Mouse (Mus musculus) kidney, postnatal 25 days (tissue): ENCODE data around the gene Ldlrad1.

ENCODE experiments used
- DNase-seq, 2 experiments: peaks; one replicate each; pipeline ENCODE4 v3.0.0; 2021; ENCODE audit warnings: mixed read lengths in 2 of 2

Gene Ldlrad1

DNA sequence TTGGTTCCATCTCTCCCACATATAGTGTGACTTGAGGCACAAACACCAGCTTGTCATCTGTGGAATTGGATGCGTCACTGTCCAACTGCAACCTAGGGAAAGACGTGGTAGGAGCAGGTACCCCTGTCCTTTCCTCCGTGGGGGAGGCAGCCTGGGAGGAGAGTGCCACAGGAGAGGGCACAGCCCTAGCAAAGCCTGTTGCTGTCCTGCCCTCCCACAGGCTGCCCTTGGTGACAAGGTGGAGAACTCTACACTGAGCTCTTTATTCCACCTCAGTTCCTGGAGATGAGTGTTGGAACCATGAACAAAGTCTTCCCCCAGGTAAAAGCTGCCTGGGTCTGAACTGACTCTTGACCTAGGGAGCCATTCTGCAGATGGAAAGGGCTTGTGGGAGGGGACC lies at the start of gene Ldlrad1:
Gene Ldlrad1 (plus strand): TSS at position 301 of the 400 bp plus-strand sequence.
- no peak for DNase-seq

DNA sequence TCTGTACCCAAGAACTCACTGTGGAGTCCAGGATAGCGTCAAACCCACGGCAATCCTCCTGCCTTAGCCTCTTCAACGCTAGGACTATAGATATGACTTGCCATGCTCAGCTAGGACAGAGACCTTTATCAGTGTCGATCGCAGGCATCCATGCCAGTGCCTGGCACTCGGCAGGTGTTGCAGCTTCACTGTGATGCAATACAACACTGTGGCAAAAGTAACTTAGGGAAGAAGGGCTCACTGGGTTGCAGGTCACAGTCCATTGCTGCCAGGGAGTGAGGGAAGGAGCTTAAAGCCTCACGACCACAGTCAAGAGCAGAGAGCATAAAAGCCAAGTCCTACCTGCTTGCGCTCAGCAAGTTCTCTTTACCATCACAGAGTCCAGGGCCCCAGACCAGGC lies 48.8 kb upstream of the Ldlrad1 start:
- DNase-seq, result peak; percentile 13 to 58

DNA sequence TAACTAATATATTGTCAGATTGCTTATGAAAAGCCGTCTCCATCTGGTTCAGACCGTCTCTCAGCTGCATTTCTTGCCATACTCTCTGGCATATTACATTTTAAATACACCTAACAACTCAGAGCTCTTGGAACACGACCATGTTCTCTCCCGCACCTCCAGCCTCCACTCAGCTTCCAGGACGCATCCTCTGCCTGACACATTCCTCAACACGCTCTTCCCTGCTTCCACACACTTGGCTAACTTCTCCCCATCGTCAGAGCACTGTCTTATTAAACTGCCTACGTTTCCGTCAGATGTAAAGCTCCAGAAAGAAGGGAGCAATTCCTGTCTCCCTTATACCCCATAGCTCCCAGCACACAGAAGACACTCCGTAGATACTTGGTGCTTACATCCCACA lies 45.6 kb upstream of the Ldlrad1 start:
- no peak for DNase-seq

DNA sequence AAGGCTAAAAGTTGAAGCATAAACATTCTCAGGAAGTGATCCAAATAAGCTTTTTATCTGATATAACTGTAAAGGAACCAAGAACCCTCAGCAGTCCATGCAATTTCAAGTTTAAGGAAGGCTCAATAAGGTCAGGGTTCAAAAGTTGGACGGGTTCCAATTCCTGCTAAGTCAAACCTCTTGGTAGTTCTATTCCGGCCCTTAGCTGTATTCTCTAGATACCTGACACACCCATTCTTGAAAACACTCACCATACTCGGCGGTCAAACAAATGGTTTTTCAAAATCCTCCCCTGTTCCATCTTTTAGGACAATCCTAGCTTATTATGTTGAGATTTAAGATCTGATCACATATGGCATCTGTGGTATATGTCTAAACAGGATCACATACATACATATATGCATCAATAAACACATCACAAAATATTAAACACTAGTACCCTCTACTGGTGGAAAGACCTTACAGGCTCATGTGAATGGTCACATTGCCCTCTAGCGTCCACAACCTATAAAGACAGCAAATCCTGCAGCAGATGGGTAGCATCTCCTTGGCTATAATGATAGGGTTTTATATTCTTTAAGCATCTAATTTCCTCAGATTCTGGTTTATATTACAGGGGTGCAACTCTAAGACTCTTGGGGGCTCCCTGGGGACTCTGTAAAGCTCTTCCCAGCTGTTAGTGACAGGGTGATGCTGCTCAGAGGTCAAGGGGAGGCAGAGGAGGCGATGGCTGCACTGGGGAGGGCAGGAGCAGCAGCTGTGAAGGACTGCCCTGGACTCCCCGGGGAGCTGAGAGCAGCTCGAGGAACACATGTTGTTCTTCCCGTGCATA lies 45.0 kb upstream of the Ldlrad1 start:
- peak; percentile 66 to 83 for DNase-seq

DNA sequence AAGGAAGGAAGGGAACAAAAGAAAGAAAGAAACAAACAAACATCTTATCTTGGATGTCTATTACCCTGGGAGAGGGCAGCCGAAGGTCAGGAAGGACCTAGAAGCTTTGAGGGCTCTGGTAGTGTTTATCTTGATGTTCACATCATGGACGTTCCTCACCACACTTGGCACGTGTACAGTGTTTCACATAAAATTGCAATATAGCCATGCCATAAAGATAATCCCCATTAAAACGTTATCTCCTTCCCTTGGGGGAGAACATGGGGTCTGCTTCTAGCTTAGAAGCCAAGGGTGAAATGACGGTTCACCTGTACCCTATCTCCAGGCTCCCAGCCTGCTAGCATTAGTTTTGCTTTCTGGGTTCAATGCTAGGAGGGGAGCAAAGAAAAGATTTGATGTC lies 42.3 kb upstream of the Ldlrad1 start:
- no peak for DNase-seq

DNA sequence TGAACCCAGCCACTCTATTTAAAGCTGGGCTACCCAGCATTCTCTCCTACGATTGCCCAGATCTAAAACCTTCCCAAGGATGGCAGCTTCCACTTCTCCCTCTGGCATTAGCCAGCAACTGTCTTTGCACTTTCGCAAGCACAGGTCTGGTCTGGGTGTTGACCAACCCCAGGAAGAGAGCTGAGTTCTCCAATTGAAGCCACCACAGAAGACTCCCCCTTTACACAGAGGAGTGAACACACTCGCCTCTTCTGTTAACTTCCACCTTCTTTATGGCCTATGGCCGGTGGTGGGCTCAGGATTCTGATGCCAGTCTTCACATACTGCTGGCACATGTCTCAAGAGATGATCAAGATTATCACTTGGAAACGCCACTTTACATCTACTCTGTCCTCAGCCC lies 41.2 kb upstream of the Ldlrad1 start:
- no peak for DNase-seq

DNA sequence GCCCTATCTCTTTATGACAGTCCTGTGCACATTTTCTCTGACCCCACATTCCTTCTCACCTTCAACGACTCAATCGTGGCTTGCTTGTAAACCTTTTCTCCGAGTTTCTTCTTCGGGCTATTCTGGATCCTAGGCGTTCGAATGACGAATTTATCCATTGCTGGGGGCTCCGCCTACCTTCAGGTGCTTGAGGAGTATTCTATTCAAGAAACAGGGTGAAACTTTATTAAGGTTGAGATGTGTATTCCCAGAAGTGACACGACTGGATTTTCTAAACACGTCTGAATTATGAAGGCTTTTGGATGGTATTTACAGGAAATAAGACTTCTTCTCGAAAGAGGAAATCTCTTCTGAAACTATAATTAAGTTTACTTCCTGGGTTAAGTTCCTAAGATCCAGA lies 31.5 kb upstream of the Ldlrad1 start:
- DNase-seq, result no peak

DNA sequence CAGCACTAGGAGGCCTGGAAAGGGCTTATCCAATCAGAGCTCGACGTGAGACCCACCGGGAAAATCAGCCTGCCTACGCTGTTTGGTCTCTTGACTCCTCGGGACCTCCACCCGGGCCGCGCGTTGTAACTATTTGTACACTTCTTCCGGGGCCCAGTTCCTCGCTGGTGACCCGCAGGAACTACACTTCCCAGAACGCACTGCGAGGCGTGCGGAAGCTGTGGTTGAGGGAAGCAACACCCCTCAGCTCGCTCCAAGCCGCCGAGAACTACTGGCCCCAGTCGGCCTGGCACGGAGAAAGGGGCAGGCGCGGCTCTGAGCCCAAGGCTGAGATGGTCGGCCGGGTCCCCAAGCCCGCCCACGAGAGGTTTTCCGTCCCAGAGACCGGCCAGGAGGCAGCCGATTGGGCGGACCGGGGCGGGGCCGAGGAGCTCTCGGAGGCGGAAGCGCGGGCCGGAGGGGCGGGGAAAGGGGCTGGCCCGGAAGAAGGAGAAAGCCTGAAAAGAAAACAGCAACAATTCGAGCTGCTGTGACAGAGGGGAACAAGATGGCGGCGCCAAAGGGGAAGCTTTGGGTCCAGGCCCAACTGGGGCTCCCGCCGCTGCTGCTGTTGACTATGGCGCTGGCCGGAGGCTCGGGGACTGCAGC lies 30.7 kb upstream of the Ldlrad1 start, which contains the start of gene Tmem59:
Gene Tmem59 (plus strand): TSS at position 218 of the 648 bp plus-strand sequence.
- DNase-seq, result peak; percentile 96 to 99

DNA sequence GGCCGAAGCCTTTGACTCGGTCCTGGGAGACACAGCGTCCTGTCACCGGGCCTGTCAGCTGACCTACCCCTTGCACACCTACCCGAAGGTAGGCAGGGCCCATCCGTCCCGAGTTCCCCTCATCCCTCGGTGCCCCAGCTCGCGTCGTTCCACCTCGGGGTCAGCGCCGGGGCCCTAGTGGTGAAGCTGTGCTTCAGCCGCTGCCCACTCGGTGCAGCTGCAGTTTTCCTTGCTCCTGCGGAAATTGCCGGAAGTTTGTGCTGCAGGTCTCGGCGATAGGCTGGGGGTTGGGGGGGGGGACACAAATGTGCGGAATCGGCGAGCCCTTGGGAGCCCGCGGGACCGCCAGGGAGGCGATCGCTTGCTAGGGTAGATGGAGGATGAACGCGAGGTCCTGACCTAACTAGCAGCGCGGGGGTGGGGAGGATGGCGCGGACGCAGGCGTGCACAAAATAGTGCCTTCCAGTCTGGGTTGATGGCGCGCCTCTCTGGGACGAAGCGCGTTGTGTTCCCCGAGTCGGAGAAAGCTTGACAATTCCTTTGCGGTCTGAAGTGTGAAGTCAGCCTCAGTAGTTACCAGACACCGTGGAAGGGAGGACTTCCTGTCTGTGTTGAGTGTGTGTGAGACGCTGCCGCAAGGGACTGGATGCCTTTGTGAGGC lies 30.0 kb upstream of the Ldlrad1 start, which contains the start of gene Tceanc2:
Gene Tceanc2 (minus strand): TSS at position 287 of the 661 bp plus-strand sequence.
- peak; percentile 51 to 73 for DNase-seq

DNA sequence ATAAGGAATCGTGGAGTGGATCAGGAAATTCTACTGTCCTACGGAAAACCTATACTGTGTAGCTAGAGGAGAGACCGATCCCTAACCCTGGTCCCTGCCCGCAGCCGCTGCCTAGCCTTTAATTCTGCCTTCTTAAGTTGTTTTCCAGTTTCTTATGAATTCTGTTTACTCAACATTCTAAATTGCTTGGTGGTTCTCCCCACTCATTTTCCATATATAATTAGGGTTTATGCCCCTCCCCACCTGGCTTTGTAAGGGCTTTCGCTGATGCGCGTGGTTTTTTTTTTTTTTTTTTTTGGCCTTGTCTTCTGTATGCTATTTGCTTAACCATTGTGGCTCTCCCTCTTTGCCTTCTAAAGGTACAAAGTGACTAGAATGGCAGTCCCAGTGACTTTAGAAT lies 29.4 kb upstream of the Ldlrad1 start:
- no peak for DNase-seq

DNA sequence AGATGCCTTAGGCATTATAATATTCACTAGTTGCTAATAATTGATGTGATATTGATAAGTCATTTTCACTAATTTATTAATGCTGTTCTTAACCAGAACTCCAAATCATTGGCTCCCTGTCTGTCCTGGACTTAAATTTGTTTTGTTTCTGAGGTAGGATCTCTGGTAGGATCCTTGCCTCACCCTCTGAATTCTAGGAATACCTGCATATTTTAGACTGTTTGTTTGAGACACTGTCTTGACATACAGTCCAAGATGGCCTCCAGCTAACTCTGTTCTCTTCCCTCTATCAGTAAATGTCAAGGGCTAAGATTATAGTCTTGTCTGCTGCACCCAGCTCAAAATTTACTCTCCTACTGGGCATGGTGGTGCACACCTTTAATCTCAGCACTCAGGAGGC lies 28.2 kb upstream of the Ldlrad1 start:
- DNase-seq, result no peak

DNA sequence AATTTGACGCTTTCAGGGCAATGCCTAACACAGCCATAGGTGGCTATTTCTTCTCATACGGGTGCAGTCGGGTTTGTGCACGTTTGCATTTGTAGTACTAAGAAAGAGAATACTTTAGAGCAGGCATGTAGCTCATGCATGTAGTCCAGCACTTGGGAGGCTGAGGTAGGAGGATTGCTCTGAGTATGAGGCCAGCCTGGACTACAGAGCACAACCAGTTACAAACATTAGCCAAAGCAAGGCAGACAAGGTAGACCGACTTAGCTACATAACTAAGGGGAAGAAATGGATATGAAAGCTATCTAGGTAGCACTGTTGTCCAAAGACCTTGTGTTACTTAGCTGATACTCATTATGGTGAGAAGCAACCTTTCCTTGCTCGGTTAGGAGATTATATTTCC lies 27.1 kb upstream of the Ldlrad1 start:
- DNase-seq, result no peak

DNA sequence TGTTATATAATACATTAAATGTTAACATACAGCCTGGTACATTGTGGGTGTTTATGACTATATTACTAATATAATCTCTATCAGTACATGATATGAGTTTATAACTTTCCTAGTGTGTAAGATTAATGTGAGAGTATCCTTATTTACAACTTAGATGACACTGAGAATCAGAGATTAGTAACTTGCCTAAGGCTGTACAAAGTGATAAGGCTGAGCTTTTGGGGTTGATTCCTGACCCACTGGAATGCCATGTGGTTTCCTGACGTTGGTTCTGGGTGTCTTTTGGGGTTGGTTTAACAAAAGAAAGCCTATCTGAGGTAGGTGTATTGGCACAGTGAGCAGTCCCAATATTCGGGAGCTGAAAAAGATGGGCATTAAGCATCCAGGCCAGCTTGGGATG lies 26.2 kb upstream of the Ldlrad1 start:
- no peak for DNase-seq

DNA sequence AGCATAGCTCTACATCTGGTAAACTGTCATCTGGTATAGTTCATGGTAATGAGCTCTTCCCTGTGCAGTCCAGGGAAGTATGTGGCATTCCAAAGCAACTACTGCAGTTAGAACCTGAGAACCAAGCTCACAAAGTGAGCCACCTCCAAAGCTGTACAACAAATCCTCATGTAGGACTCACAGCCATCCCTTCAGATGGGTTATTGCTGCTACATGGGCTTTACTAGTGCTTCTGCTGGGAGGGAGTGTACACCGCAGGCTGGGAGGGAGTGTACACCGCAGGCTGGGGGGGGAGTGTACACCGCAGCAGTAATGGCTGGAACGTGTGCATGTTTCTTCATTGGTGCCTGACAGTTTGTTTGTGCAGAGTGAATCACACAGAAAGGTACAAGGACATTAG lies 25.8 kb upstream of the Ldlrad1 start:
- DNase-seq, result no peak

DNA sequence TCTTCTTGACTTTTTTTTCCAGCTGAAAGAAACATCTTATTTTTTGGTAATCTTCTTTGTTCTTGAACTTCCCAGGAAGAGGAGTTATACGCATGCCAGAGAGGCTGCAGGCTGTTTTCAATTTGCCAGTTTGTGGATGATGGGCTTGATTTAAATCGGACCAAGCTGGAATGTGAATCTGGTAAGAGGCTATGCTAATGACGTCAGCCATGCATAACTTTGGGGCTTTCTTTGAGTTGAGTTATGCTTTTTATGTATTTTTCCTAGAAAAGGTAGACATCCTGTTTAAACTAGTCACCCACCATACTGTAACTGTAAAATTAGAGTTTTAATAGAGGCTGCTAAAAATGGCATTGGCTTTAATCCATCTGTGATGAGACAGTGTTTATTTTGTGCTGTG lies 23.3 kb upstream of the Ldlrad1 start:
- DNase-seq, result no peak

DNA sequence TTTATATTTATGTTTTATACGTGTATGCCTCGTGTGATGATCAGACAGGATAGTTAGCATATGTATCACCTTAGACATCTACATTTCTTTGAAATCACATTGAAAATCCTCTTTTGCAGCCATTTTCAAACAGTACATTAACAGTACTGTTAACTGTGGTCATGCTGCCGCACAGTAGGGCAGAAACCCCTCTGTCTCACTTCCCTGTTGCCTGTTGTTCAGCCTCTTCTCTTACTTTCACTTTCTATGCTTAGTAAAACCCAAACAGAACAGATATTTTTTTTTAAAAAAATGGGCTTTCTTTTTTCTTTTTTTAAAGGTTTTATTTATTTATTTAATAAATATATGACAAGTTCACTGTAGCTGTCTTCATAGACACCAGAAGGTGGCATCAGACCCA lies 15.1 kb upstream of the Ldlrad1 start:
- DNase-seq, result no peak

DNA sequence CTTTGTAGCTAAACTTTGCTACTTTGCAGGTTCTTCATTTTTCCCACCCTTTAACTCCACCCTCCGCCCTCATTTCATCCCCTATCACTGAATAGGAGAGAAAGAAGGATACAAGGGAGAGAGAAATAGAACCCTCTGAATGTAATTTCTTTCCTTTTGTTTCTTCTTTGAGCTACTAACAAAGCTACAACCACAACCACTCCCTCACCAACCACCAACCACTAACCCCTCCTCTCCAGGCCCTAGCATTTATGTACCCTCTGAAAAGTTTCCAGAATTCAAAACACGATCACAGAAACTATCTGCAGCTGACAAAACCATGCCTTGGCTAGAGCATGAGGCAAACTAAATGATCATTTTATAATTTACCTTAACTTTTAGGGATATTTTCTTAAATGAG lies 12.5 kb upstream of the Ldlrad1 start:
- no peak for DNase-seq

DNA sequence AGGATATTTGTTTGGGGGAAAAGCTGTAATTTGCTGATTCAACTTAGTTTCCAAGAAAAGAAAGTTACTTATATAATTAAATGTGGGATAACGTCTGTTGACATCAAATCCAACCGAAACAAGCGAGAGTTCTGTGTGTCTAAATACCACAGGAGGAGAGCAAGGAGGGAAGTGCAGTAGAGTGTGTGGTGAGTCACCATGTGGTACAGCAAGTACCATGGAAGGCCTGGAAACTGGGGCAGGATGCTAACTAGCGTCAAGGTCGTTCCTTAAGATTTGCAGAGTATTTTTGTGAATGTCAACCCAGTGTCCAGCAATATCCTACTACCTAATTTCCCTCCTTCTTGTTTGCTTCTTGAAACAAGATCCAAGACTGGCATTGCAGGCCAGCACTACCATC lies 10.9 kb upstream of the Ldlrad1 start:
- no peak for DNase-seq

DNA sequence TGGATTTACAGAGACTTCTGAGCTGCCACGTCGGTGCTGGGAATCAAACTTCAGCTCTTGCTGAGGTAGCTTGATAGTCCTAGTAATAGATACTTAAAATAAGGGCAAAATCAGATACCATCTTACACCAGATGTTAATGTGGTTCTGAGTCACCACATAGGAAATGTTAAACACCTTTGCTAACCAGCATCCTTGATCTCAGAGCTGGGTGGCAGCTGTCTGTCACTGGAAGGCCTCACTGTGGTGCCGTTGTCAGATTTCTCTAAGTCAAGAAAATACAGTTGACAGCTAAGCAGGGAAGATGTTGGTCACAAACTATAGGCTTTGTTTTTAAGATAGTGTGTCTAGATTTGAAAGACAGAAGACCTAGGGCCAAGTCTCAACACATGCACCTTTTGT lies 7.2 kb upstream of the Ldlrad1 start:
- no peak for DNase-seq

DNA sequence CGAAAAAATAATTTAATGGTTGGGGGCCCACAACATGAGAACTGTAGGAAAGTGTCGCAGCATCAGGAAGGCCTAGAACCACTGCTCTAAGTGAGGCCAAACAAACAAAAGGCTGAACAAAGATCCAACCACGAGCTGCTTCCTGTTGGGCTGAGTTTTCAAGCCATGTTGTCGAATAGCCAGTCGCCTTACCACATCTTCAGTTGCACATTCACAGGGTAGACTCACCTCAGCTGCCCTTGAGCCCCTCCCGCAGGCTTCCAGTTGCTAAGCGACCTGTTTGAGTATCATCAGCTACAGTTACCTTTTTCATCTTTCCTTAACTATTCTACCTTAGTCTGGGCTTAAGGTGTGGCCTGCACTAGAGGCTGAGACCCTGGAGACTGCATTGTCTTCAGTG lies 6.0 kb upstream of the Ldlrad1 start:
- no peak for DNase-seq

DNA sequence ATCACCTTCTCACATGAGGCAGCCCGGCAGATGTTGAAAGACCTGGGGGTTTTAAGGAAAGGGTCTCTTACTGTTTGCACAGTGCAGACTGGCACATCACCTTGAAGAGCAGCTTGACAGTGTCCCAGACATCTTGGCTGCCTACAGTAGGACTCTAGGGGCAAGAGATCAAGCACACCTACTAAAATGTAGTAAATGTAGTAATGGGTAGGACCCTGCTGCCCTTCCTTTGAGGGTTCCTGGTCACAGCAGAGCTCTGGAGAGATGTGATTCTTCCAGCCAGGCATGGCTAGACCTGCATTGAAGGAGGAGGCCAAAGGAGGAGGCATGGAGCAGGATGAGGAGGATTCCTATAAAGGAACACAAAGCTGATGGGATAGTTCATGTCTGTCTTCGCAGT lies 2.0 kb upstream of the Ldlrad1 start:
- DNase-seq, result no peak

DNA sequence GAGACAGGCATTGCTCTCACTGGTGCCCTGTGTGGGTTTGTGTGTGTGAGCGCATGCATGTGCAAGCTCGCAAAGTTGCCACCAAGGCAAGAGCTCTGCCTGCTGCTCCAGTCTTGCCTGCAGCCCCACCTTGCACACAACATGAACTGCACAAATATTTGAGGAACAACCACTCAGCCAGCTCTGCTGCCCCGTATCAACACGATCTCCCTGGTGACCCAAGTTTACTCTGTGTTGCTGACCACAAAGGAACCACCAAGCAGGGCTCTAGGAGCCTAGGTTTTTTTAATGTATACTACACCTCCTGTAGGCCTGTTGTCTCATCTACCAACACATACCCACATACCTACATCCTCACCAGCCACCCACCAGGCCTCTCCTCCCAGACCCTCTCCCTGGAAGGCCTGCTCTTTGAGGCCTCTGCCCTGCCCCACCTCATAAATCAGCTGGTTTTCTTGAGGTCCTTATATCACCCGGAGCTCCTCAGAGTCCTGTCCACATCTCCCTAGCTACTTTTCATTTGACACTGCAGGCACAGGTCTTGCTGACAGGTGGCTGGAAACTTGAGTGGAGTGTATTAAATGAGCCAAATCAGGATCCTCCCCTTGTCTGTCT lies 1.6 kb downstream of the Ldlrad1 start:
- no peak for DNase-seq

DNA sequence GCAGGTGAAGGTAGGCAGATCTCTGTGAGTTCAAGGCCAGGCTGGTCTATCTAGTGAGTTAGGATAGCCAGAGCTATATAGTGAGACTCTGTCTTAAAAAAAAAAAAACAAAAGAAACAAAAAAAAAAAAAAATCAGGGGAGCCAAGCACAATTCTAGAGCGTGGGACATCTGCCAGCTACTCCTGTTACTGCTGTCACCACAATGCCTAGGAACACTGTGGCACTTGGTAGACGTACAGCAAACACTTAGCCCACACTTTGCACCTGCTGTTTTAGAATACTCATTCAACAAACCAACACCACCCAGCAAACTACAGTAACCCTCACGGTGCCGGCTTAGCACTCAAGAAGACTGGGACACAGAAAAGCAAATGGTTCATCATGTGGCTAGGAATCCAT lies 2.5 kb downstream of the Ldlrad1 start:
- DNase-seq, result no peak
